Mouse (Mus musculus) ES-Bruce4 (cell line): ENCODE measurements at regions not wholly inside any gene's neighbourhood (a gene's known extent, or its start where the extent isn't known, plus 50 kb on each side); places are given as distances from the start of the nearest gene placed in this dataset.

ENCODE experiments used
- CTCF ChIP-seq: IDR thresholded peaks from one replicate; pipeline ENCODE4 v1.8.1; 2011; ENCODE audit warnings: low read depth, low read length
- EP300 ChIP-seq: IDR thresholded peaks from 2 replicates; pipeline ENCODE4 v1.6.1; 2011; ENCODE audit warnings: low read depth, low read length; ENCODE audit not compliant: insufficient read depth
- POLR2A ChIP-seq: IDR thresholded peaks from one replicate; pipeline ENCODE4 v1.8.1; 2011; ENCODE audit warnings: low read length; ENCODE audit not compliant: insufficient read depth

DNA sequence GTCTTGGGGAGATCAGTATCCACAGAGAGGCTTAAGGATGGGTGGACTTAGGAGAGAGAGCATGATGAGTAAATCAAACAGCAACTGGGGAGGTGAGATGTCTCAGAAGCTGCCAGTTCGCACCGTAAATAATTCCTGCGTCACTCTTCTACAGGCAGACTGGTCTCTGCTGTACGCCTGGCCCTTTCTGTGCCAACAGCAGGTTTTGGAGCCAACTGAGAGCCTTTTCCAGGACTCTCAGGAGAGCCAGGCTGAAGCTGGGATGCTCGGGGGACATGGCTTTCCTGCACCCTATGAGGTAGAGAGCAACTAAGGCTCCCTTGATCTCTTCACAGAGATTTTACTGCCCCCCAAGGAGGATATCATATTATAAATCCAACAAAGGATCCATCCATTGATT, 134.3 kb upstream of the Gsc start:
- TF ChIP-seq CTCF (no peak), POLR2A (no peak), EP300 (no peak)
